Mouse (Mus musculus) neutrophil, adult 83 days (primary cell): ENCODE measurements around the gene Olfr589. TPM values are rescaled to one million over a fixed set of nuclear protein-coding genes. Genes with fewer than 3 reads are reported as not detected.

ENCODE experiments used
- total RNA-seq, 2 experiments: library from RNA; stranded (reverse); gene quantifications; one replicate each; pipeline ENCODE4 v1.2.4; 2023

The Olfr589 gene
- not detected for total RNA-seq

DNA sequence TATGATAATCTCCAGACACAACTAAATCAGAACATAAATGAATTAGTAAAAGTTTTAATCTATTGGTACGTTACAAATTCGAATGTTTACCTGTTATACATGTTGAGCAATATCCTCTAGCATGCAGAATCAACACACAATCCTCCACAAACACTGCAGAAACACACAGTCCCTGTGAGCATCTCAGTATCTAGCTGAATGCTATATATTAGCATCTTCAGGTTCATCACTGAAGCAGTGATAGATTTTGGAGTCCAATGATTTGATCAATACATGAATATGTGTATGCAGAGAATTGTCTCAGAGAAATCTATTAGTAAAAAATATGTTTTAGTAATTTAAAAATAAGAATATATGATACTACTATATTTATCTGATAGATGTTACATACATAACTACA, at the start of gene Olfr589:
Gene Olfr589, minus strand, starts transcription at position 101 of the 400 bp plus-strand sequence.

DNA sequence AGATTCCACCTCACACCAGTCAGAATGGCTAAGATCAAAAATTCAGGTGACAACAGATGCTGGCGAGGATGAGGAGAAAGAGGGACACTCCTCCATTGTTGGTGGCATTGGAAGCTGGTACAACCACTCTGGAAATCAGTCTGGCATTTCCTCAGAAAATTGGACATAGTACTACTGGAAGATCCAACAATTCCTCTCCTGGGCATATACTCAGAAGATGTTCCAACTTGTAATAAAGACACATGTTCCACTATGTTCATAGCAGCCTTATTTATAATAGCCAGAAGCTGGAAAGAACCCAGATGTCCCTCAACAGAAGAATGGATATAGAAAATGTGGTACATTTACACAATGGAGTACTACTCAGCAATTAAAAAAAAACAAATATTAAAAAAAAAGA, 28.3 kb upstream of the Olfr589 start, which contains the start of gene Olfr592:
Gene Olfr592, plus strand, starts transcription at position 301 of the 400 bp plus-strand sequence.

DNA sequence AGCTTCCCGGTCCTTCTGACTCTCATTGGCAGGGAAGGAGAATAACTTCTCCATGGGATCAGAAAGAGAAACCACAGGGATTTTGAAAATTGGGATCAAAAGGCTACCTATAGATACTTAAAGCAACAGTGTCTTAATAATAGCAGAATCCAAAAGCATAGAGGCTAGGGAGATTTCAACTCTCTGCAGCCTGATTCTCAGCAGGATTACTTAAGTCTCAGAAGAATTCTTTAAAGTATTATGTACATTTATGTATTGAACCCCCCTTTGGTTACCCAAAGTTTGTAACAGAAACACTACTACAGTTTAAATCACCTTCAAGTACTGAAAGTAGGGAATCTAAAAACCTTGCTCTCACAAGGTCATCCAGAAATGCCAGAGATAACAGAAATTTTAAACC, 22.1 kb upstream of the Olfr589 start, which contains the start of gene Olfr591:
Gene Olfr591, minus strand, starts transcription at position 101 of the 400 bp plus-strand sequence.

DNA sequence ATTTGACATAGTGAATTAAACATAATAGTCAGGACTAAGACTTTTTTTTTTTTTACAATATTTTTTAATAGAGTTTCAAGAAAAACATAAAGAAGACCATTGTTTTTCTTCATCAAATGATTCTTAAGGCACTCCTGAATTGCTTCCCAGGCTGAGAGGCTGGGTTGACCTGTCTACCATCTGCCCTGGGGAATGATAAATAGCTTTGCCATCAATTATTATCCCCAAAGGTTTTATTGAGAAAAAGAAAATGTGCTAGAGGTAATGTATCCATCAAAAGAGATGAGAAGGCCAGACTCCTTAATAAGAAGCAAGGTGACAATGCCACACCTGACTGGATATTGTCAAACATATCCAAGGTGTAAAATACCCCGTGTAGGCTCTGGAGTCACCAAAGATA, 15.6 kb downstream of the Olfr589 start, which contains the start of gene Olfr588-ps1:
Gene Olfr588-ps1, plus strand, starts transcription at position 301 of the 400 bp plus-strand sequence.

DNA sequence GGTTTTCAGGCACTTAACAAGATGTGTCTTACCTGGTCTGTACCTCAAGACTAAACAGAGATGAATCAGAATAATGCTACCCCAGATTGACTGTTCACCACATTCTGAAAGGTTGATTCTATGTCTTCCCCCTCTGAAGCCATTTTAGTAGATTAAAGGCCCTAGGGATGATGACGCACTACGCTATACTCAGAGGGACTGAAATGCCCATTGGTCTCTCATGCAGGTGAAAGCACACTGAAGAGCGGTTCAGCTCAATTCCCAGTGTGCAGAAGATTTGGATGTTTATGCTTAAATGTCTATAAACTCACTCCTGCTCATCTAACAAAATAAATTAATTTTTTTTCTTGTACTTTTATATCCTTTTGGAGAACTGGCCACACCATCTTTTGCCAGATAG, 30.6 kb downstream of the Olfr589 start, which contains the start of gene Olfr586:
Gene Olfr586, minus strand, starts transcription at position 101 of the 400 bp plus-strand sequence.

Other genes starting within 250 kb of the Olfr589 start
- gene Olfr571, start 238.8 kb downstream of the Olfr589 start, total RNA-seq: not detected
- gene Olfr572, start 231.9 kb downstream of the Olfr589 start, total RNA-seq: not detected
- gene Olfr573-ps1, start 213.8 kb downstream of the Olfr589 start, total RNA-seq: not detected
- gene Olfr574, start 207.9 kb downstream of the Olfr589 start, total RNA-seq: not detected
- gene Olfr575, start 197.6 kb downstream of the Olfr589 start, total RNA-seq: not detected
- not detected for gene Olfr576, start 193.7 kb downstream of the Olfr589 start, total RNA-seq
- gene Olfr577, start 180.4 kb downstream of the Olfr589 start, total RNA-seq: not detected
- gene Olfr578, start 167.0 kb downstream of the Olfr589 start, total RNA-seq: not detected
- gene Olfr582, start 118.3 kb downstream of the Olfr589 start, total RNA-seq: not detected
- gene Olfr583, start 105.1 kb downstream of the Olfr589 start, total RNA-seq: not detected
- not detected for gene Olfr584, start 74.5 kb downstream of the Olfr589 start, total RNA-seq
- gene Olfr585, start 58.6 kb downstream of the Olfr589 start, total RNA-seq: not detected
- not detected for gene Olfr586, start 30.7 kb downstream of the Olfr589 start, total RNA-seq
- not detected for gene Olfr588-ps1, start 15.5 kb downstream of the Olfr589 start, total RNA-seq
- not detected for gene Olfr591, start 22.0 kb upstream of the Olfr589 start, total RNA-seq
- gene Olfr592, start 28.4 kb upstream of the Olfr589 start, total RNA-seq: not detected
- not detected for gene Olfr593, start 55.5 kb upstream of the Olfr589 start, total RNA-seq
- not detected for gene Olfr594, start 60.6 kb upstream of the Olfr589 start, total RNA-seq
- gene Usp17ld, start 96.1 kb upstream of the Olfr589 start, total RNA-seq: not detected
- not detected for gene Olfr596, start 149.3 kb upstream of the Olfr589 start, total RNA-seq
- not detected for gene Olfr597, start 160.0 kb upstream of the Olfr589 start, total RNA-seq
- not detected for gene Olfr598, start 167.2 kb upstream of the Olfr589 start, total RNA-seq
- not detected for gene Olfr599, start 179.6 kb upstream of the Olfr589 start, total RNA-seq
- gene Olfr600, start 193.3 kb upstream of the Olfr589 start, total RNA-seq: not detected
- gene Olfr601, start 206.3 kb upstream of the Olfr589 start, total RNA-seq: not detected
- gene Olfr603, start 229.8 kb upstream of the Olfr589 start, total RNA-seq: not detected